Mouse (Mus musculus): ENCODE measurements around the gene Hace1.
"Not testable (repeated sequence)": the region's sequence is repeated elsewhere in the genome, so short reads cannot be mapped to it uniquely, and the experiment has no call there.

The Hace1 gene

DNA sequence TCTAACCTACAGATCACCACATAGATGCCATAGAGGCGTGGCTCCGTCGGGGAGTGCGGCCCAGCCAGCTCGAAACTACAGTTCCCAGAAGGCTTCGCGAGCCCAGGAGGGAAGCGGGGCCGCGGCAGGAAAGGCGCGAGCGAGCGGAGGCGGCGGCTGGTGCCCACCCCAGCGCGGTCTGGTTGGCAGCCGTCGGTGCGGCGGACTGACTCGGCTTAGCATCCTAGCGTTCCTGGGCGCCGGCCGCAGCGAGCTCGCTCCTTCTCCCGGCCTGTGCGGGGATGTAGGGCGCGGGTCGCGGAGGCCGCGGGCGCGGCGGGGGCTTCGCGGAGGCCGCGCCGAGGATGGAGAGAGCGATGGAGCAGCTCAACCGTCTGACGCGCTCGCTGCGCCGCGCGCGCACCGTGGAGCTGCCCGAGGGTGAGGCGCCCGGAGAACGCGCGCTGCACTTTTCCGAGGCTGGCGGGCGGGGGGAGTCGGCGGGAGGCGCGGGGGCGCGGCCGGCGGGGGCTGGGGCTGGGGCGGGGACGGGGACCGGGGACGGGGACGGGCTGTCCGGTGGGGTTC lies at the start of gene Hace1:
Gene Hace1, plus strand, starts transcription at position 99 of the 567 bp plus-strand sequence.
- in situ Hi-C loops (cut with MboI), result no loop called here

DNA sequence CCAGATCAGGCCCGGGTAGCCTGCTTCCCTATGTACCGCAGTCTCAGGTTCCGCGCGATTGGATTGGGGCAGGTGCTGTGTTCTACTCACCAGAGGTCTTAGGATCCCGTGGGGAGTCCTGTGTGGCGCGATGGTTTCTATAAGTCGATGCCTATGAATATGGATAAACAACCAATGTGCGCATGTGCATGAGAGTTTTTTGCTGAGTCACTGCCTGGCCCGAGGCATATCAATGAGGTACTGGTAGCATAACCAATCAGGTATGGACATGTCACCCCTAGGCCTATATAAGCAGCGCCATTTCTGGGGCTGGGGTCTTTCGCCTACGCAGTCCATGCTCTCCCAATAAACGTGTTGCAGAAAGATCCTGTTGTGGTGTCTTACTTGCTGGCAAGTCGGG lies 40.3 kb upstream of the Hace1 start:
- in situ Hi-C loops (cut with MboI), result not testable (repeated sequence)

DNA sequence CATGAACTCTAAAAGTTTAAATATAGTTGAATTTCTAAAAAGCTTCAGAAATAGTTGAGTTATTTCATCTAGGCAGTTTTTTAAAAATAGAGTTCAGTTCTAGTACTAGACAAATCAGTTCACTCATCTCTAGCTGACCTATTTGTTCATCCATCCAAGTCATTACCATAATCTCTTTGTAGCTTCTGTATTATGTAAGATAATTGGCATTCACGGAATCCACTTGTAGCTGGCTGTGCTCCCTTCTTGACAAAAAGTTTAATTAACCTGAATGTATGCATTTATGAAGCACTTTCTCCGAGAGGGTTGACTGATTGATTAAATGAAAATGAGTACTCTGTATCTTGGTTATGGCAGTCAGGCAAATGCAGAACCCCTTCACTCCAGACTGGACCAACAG lies 34.9 kb upstream of the Hace1 start:
- in situ Hi-C loops (cut with MboI), result no loop called here

DNA sequence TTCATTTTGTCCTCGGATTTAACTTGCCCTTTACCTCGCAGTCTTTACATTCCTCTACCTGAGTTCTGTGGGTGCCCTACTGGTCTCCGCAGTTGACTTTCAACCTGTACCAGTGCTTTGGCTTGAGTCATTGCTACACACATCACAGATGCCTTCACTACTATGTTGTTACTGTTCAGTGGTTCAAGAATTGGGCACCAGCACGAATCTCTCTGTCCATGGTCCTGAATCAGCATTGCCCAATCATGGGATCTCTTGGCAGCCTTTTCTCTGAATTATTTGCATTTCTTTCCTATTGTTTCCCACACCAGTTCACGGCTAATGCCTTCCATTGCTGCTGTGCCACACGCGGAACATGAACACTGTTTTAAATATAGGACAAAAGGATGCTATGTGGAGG lies 30.8 kb upstream of the Hace1 start:
- in situ Hi-C loops (cut with MboI), result no loop called here

DNA sequence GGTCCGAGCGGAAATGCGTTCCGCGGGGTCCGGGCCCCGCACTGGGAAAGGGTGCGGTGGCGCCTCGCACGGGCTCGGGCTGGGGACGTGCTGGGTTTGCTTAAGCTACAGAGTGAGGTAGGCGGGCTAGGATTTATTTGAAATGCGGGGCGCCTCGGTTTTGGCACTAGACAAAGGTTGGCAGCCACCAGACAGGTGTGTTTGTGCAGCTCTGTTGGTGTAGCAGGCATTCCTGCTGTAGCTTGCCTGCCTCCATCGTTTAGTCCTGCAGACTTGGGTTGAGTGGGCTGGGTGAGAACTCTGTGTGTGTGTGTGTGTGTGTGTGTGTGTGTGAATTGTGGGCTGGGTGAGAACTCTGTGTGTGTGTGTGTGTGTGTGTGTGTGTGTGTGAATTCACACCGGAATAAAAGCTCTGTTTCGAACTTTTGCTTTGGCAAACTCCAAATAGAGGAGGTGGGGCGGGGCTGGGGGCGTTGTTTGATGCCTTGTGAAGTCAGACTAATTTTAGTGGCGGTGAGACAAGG lies 731 bp downstream of the Hace1 start:
- in situ Hi-C loops (cut with MboI), result no loop called here

DNA sequence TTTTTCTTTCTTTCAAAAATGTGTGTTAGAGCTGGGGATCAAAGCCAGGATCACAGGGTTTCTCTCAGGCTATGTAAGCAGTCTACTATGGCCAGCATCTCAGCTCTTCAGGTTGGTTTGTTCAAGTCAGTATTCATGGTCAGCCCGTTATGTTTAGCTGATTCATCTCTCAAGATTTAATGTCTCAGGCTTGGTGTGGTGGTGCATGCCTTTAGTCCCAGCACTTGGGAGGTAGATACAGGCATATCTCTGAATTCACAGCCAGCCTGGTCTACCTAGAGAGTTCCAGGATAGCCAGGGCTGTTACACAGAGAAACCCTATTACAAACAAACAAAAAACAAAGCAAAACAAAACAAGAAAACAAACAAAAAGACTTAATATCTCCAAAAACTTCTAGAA lies 5.7 kb downstream of the Hace1 start:
- in situ Hi-C loops (cut with MboI), result no loop called here

DNA sequence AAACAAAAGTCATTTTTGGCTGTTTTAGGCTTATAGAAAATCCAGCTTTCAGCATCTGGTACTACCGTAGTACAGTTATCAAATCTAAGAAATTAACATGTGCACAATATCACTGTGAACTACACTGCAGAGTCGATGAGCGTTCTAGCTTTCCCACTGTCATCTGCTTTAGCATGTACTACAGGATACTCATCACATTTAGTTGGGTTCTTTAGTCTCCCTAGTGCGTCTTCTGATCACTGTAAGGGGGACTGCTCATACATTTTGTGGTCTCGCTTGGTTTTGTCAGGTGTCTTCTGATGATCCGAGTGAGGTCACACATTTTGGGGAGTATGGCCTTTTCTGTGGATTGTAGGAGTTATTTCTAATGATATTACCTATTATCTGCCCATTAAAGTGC lies 6.2 kb downstream of the Hace1 start:
- in situ Hi-C loops (cut with MboI), result no loop called here

DNA sequence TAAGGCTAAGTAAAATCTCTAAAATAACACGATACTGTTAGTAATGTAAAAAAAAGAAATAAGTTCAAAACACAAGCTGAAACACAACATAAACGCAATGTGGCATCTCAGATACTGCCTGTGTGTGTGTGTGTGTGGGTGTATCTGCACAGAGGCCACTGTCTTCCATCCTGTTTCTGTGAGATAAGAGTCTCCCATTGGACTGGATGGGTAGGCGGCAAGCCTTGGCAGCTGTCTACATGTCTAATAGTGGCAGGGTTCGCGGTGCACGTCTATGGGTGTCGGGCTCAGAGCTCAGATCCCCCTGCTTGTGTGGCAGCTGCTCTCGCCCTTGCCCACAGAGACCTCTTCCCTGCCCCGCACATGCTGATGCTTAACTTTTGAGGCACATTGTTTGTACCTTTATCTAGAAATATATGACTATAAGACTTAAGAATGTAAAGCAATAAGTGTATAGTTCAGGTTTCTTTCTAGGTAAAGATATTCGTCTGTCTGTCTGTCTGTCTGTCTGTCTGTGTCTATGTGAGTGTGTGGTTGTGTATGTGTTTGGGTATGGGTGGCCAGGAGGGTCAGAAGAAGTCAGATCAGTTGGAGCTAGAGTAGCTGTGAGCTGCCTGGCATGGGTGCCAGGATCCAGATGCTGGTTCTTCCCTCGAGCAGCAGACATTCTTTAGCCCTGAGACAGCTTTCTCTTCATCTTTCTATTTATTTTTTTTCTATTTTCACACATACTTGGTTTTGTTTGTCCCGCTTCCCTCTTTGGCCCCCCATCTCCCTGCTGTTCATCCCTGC lies 6.9 kb downstream of the Hace1 start:
- in situ Hi-C loops (cut with MboI), result no loop called here

DNA sequence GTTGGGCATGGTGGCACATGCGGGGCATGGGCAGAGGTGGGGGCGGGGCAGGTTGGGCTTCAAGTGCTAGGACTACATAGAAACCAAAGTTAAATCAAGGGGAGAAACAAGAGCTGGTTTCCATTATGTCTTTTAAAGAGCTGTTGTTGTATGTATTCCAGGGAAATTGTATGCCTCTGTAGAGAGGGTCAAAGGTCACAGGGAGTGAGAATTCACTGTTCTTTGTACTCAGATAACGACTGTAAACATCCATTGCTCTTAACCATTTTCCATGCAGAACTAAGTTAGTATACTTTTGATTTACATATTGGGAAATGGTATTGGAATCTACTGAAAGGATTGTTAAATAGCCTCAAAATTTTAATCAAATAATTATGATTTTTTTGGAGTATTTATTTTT lies 28.2 kb downstream of the Hace1 start:
- in situ Hi-C loops (cut with MboI), result no loop called here

DNA sequence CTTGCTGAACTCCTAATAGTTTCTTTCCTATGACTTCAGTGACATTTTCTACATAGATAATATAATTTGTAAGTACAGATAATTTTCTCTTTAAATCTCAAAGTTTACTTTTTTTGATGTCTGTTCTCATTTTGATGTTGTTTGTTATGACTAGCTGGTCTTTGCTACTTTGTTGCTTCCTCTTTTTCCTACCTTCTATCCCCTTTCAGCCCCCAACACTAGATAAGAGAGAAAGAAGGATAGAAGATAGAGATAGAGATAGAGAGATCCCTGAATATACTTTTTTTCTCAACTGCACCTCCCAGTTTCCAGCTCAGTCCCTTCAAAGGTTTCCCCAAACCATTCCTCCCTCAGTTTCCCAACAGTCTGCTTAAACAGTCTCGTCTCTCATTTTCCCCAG lies 33.1 kb downstream of the Hace1 start:
- in situ Hi-C loops (cut with MboI), result no loop called here

DNA sequence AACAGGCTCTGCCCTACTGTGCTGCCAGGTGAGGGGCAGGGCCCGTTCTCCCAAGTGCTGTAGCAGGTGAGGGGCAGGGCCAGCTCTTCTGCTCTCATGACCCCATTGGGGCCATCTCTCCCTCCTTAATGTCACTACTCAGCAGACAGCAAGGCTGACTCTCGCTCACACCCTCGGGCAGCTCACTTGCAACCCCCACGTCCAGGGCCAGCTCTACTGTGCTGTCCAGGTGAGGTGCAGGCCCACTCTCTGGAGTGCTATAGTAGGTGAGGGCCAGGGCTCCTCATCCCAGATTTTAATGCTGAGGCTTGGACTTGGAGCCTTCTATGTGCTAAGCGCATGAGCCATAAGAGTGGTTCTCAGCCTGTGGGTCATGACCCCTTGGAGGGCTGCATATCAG lies 38.4 kb downstream of the Hace1 start:
- in situ Hi-C loops (cut with MboI), result no loop called here

DNA sequence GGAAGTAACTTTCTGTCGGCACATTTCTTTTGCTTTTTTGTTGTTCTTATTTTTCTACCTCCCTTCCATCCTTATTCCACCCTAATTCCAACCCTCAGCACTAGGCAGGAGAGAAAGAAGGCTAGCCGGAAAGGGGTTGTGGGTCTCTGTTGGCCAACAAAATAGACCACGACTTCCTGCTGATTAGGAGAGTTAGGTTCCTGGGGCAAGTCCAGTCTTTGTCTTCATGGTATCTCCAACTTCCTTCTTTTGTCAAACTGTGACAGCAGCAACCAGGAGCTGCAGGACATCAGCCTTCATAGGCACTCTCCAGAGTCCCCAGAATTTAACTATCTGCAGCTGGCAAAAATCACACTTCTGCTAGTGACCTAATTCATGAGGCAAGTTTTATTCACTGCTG lies 41.4 kb downstream of the Hace1 start:
- in situ Hi-C loops (cut with MboI), result no loop called here

DNA sequence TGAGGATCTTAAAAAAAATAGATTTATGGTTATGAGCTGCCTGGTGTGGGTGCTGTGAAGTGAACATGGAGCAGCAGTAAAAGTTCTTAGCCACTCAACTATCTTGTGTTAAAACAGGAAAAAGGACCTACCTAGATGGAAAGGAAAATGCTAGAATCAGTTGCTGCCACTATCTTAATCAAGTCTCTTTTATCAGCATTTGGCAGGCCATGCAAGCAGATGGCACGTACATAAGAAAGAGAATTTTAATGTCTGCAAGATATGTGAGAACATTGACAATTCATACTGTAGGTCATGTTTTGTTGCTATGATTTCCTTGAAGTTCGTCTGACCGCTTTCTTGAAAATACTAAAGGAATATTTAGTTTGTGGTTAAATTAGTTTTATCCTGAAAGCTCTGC lies 54.4 kb downstream of the Hace1 start:
- in situ Hi-C loops (cut with MboI), result no loop called here

DNA sequence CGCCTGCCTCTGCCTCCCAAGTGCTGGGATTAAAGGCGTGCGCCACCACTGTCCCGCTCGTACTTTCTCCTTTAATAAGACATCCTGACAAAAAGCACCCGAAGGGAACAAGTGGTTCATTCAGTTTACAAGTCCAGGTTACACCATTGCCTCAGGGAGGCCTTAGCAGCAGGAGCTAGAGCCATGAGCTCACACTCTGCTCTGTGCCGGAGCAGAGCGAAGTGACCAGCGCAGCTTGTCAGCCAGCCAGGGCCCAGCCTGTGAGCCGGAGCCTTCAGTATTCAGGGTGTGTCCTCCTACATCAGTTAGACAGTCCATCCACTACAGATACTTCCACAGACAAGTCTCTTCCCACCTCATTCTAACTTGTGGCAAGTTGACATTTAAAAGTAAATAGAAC lies 55.0 kb downstream of the Hace1 start:
- in situ Hi-C loops (cut with MboI), result no loop called here

DNA sequence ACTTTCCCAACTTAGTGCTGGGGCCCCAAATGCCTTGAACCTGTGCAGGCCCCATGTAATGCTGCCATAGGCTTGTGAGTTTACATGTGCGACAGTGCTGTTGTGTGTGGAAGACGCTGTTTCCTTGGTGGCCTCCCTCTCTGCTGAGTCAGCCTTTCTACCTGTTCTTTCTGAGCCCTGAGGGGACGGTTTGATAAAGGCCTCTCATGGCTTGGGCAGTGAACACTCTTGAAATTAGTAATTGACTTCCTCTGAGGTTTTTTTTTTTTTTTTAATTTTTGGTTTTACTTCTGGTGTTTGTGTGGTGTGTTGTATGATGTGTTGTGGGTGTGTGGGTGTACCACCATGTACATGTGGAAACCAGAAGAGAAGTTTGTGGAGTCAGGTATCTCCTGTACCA lies 57.6 kb downstream of the Hace1 start:
- in situ Hi-C loops (cut with MboI), result no loop called here

DNA sequence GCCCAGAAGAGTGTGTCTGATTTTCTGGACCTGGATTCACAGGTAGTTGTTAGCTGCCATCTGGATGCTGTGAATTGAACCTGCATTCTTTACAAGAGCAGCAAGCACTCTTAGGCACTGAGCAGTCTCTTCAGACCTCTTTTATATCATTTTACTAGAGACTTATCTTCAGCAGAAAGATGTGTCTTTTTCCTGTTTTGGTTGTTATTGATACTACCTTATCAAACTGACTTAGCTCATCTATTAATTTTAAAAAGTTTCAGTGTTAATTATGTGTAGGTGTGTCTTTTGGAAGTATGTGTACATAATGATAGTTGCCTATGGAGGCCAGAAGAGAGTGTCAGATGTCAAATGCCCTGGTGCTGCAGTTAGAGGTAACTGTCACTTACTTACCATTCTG lies 62.1 kb downstream of the Hace1 start:
- in situ Hi-C loops (cut with MboI), result no loop called here

DNA sequence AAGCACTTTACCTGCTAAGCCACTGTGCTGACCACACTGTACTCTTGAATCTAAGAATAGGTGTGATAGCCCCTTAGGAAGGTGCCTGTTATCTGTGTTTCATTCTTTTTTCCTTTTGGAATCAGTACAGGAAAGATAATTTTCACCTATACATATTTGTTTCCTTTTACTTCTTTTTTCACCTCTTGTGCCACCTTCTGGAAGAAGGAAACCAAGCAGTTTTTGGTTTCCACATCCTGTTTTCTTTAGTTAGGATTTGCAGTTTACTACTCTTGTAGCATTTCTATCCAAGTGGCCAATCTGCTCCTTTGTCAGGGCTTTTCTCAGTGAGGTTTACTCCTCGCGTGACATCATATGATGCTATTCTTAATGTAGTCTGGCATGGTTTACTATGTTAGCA lies 76.4 kb downstream of the Hace1 start:
- in situ Hi-C loops (cut with MboI), result no loop called here

DNA sequence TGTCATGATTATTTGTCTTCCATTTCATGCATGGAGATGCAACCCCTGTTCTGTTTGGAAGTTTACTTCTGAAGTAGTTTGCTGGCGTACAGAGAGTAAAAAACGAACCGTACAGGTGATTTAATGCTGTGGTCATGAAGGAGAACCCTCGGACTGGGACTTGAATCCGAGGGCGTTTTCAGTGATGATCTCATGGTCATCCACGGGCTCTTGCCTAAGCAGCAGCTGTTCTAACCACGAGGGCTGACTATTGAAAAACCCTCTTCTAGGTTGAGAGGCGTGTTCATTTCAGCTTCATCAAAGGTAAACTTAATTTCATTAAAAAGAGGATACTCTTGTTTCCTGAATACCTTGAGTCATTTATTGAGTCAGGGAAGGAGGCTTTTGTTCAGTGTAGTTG lies 84.4 kb downstream of the Hace1 start:
- in situ Hi-C loops (cut with MboI), result no loop called here

DNA sequence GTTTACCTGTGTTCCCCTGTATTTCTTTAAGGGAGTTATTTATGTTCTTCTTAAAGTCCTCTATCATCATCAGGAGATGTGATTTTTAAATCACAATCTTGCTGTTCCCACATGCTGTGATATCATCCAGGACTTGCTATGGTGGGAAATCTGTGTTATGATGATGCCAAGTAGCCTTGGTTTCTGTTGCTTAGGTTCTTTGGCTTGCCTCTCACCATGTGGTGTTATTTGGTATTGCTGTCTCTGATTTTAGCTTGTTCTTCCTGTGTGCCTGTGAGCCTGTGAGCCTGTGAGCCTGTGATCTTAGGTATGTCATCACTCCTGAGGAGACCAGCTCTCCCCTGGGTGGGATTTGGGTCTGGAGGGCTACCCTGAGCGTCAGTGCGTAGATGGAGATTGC lies 90.6 kb downstream of the Hace1 start:
- in situ Hi-C loops (cut with MboI), result no loop called here

DNA sequence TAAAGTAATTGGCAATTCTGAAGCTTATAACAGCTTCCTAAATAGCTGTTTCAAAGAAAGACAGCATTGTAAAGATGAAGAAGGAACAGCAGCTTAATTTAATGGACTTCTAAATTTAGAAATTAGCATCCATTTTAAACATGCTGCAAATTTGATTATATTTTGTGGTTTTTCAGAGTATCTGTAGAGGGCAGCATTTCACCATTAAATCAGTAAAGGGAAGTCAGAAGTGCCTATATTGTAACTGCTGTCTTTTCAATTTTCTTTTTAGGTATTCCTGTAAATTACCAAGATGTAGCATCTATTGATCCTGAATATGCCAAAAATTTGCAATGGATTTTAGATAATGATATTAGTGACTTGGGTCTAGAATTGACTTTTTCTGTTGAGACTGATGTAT lies 99.2 kb downstream of the Hace1 start:
- in situ Hi-C loops (cut with MboI), result no loop called here

DNA sequence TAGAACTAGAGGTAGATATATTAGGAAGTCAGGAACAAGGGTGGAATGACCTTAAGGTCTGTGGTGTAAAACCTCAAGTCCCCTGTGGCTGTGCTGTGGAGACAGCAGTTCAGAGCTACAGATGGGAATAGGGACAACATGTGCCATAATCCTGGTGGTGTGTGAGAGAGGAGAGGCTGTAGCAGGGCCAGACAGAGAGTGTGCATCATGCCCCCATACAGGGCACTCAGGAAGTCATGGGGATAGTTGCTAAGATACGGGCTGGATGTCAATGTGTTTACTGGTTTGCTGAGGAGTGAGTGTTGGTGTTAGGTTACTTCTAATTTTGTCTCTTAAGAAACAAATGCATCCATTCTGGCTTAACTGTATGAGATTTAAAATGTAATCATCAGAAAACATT lies 108.6 kb downstream of the Hace1 start:
- in situ Hi-C loops (cut with MboI), result no loop called here

DNA sequence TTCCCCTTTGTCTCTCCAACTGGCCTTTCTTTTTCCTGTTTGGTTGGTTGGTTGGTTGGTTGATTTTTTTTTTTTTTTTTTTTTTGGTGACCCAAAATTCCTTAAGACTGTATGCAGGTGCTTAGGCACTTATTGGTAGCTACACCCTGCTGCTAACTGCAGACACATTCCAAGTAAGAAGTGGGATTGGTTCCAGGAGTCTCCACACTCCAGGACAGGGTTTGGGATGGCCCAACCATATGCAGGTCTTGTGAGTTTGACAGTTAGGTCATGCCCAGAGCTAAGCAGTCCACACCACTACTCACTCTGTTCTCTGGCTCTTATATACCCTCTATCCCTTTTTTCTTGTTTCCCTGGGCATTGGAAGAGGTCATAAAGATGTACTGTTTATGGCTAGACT lies 117.3 kb downstream of the Hace1 start:
- in situ Hi-C loops (cut with MboI), result no loop called here

DNA sequence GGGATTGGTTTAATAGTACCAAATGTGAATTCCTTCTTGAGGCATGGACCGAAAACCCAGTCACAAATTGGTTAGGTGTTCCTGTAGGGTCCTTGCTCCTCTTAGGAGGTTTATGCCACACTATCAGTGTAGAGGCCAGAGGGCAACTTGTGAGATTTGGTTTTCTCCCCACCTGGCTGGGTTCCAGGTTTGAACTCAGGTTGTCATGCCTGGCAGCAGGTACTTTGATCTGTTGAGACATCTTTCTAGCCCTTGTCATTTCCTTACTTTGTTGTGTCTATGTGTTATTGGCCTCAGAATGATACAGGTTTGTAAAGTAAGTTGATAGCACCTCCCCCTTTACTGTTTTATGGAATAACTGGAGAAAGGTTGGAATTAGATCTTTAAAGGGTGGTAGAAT lies 117.9 kb downstream of the Hace1 start:
- in situ Hi-C loops (cut with MboI), result no loop called here

DNA sequence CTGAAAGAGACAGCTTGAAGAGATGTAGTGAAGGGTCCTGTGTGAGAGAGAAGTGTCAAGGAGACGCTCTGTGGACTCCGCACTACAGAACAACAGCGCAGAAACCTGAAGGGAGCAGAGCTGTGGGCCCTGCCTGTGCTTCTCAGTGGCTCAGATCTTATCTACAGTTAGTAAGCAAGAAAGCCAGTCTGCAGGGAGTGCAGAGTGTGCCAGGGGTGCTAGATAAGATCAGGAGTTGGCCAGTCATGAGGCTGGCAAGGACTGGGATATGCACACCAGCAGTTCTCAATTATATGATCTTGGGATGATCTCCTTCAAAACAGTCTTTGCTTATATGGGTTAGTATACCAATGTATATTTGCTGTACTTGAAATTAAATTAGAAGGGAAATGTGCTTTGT lies 121.3 kb downstream of the Hace1 start:
- in situ Hi-C loops (cut with MboI), result no loop called here

Data from mature B cell (primary cell).